Mouse (Mus musculus): Measurements from ENCODE around the gene Lypd6b.
A peak's percentile ranks its signal among the peaks of the same experiment; 100 is the strongest.

Gene Lypd6b

GRCm38 (mm10) chr2:49787376-49788050 lies at the start of gene Lypd6b:
Gene Lypd6b (plus strand): TSS chr2:49787688.
- no peak for DNase-seq (ENCODE audit: low read depth, low spot score)

- DNase-seq (ENCODE audit: low read depth, low spot score), result no peak
Measured at GRCm38 (mm10) chr2:49739046-49739445, 48.4 kb upstream of the Lypd6b start.

- DNase-seq (ENCODE audit: low read depth, low spot score), result no peak
Measured at GRCm38 (mm10) chr2:49741026-49741425, 46.5 kb upstream of the Lypd6b start.

GRCm38 (mm10) chr2:49741895-49742734 lies 45.4 kb upstream of the Lypd6b start:
- no peak for DNase-seq (ENCODE audit: low read depth, low spot score)

GRCm38 (mm10) chr2:49742919-49743318 lies 44.6 kb upstream of the Lypd6b start:
- no peak for DNase-seq (ENCODE audit: low read depth, low spot score)

- DNase-seq (ENCODE audit: low read depth, low spot score), result no peak
Measured at GRCm38 (mm10) chr2:49743775-49744174, 43.7 kb upstream of the Lypd6b start.

- DNase-seq (ENCODE audit: low read depth, low spot score), result no peak
Measured at GRCm38 (mm10) chr2:49744251-49745093, 43.0 kb upstream of the Lypd6b start.

GRCm38 (mm10) chr2:49745094-49745781 lies 42.2 kb upstream of the Lypd6b start:
- DNase-seq (ENCODE audit: low read depth, low spot score), result no peak

- no peak for DNase-seq (ENCODE audit: low read depth, low spot score)
Measured at GRCm38 (mm10) chr2:49746947-49747346, 40.5 kb upstream of the Lypd6b start.

GRCm38 (mm10) chr2:49747670-49748069 lies 39.8 kb upstream of the Lypd6b start:
- no peak for DNase-seq (ENCODE audit: low read depth, low spot score)

- DNase-seq (ENCODE audit: low read depth, low spot score), result peak; percentile 24
Measured at GRCm38 (mm10) chr2:49748628-49749342, 38.7 kb upstream of the Lypd6b start.

GRCm38 (mm10) chr2:49749730-49750576 lies 37.5 kb upstream of the Lypd6b start:
- no peak for DNase-seq (ENCODE audit: low read depth, low spot score)

- DNase-seq (ENCODE audit: low read depth, low spot score), result no peak
Measured at GRCm38 (mm10) chr2:49751544-49752210, 35.8 kb upstream of the Lypd6b start.

GRCm38 (mm10) chr2:49752211-49752607 lies 35.3 kb upstream of the Lypd6b start:
- no peak for DNase-seq (ENCODE audit: low read depth, low spot score)

- DNase-seq (ENCODE audit: low read depth, low spot score), result no peak
Measured at GRCm38 (mm10) chr2:49753062-49753461, 34.4 kb upstream of the Lypd6b start.

- no peak for DNase-seq (ENCODE audit: low read depth, low spot score)
Measured at GRCm38 (mm10) chr2:49755054-49755453, 32.4 kb upstream of the Lypd6b start.

GRCm38 (mm10) chr2:49757616-49758015 lies 29.9 kb upstream of the Lypd6b start:
- no peak for DNase-seq (ENCODE audit: low read depth, low spot score)

- no peak for DNase-seq (ENCODE audit: low read depth, low spot score)
Measured at GRCm38 (mm10) chr2:49764331-49764946, 23.0 kb upstream of the Lypd6b start.

- no peak for DNase-seq (ENCODE audit: low read depth, low spot score)
Measured at GRCm38 (mm10) chr2:49768916-49769315, 18.6 kb upstream of the Lypd6b start.
